Mouse (Mus musculus) intestine, postnatal 0 days (tissue): ENCODE data around the gene Ebf3. TPM values are rescaled to one million over a fixed set of nuclear protein-coding genes. Genes with fewer than 3 reads are reported as not detected.

Experiments used
- ATAC-seq: fragments of 200-750 bp; cut with Nextera tagmentation; 2 replicates; pipeline ENCODE4 v1.8.0; 2017; ENCODE audit warnings: mild to moderate bottlenecking, moderate TSS enrichment, moderate library complexity
- H3K27ac ChIP-seq: fragments of 300-500 bp; sonication (generic); 2 replicates; pipeline ENCODE4 v1.5.1; 2014; ENCODE audit warnings: mild to moderate bottlenecking, low read depth, low read length, moderate library complexity
- H3K27me3 ChIP-seq: fragments of 300-500 bp; sonication (generic); replicated peaks from 2 replicates; pipeline ENCODE4 v1.6.1; 2014; ENCODE audit warnings: low read length, mixed read lengths; ENCODE audit not compliant: control insufficient read depth, insufficient read depth
- H3K36me3 ChIP-seq: fragments of 300-500 bp; sonication (generic); 2 replicates; pipeline ENCODE4 v1.6.1; 2014; ENCODE audit warnings: mild to moderate bottlenecking, moderate library complexity; ENCODE audit not compliant: control insufficient read depth, insufficient read depth
- H3K4me1 ChIP-seq: fragments of 300-500 bp; sonication (generic); replicated peaks from 2 replicates; pipeline ENCODE4 v1.6.1; 2014; ENCODE audit warnings: antibody characterized with exemption, low read length, mixed read lengths; ENCODE audit not compliant: control insufficient read depth, insufficient read depth
- H3K4me2 ChIP-seq: fragments of 300-500 bp; sonication (generic); replicated peaks from 2 replicates; pipeline ENCODE4 v1.6.1; 2014; ENCODE audit warnings: low read depth, mild to moderate bottlenecking, moderate library complexity
- H3K4me3 ChIP-seq: fragments of 300-500 bp; sonication (generic); 2 replicates; pipeline ENCODE4 v1.5.1; 2014; ENCODE audit warnings: low read depth, low read length
- H3K9ac ChIP-seq: fragments of 300-500 bp; sonication (generic); 2 replicates; pipeline ENCODE4 v1.6.1; 2014; ENCODE audit warnings: mild to moderate bottlenecking, low read depth, low read length
- H3K9me3 ChIP-seq: fragments of 300-500 bp; sonication (generic); 2 replicates; pipeline ENCODE4 v1.6.1; 2016; ENCODE audit warnings: mixed run types; ENCODE audit not compliant: control insufficient read depth
- CTCF ChIP-seq: sonication (generic); IDR thresholded peaks from 2 replicates; pipeline ENCODE4 v1.5.1; 2016; ENCODE audit warnings: low read depth, mild to moderate bottlenecking, control low read depth, antibody characterized with exemption, moderate library complexity
- WGBS: fragments of 180-500 bp; shearing (Covaris S2); extraction: QIAGEN DNeasy Blood & Tissue Kit; methylation state at CpG from one replicate; pipeline ENCODE4 v1.1.7; 2014; 5-methylcytosine and 5-hydroxymethylcytosine counted together
- polyA plus RNA-seq: library from polyadenylated mRNA; unstranded; fragments of >200 nt; fragmentation: Nextera tagmentation; extraction: Ambion mirVana; gene quantifications from 2 replicates; pipeline ENCODE4 v1.2.1, GENCODE M21; 2015

The Ebf3 gene
- polyA plus RNA-seq, 1 experiment from 2014 or later = 0.31 TPM

DNA sequence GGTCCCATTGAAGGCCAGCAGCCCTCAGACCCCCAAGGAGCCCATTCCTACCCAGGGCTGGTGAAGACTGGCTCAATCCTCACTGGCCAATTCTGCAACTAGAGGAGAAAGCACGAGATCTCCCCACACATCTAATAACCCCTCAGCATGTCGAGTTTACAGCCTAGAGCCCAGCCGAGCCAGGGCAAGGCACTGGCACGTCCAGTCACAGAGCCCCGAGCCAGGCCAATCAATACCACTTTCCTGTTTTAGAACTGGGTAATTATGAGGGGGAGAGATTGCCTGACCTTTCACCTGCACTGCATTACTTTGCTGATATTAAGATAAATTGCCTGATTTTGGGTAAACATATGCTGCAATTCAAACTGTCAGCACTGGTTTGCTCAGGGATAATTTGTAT, 105.7 kb downstream of the Ebf3 start:
- H3K9ac ChIP-seq = no peak overlapping the region
- 23% methylated on average over 5 of the region's 5 CpGs for WGBS
- no peak for ATAC-seq

DNA sequence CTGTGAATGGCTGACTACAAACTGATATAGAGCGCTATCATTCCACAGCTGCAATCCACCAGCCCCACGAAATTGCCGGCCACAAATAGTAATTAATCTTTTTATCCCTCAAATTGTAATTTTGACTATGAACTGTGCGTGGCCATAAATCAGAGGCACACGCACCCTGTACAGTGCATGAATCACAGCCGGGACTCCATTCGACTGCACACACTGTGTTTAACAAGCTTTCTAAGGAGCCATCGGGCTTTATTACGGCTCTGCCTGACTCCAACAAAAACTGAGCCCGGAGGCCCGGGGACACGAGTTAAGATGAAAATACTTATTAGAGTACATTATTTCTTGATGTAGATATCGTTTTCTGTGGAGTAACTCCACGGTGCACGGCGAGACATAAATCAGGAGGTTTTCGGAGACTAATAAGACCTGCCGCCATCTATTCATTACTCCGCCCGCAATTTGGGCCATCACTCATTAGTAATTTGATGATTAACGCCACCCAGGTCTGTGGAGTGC, 107.4 kb downstream of the Ebf3 start:
- H3K27me3 ChIP-seq = peaks cover 20% of the 10 kb centered on the region
- WGBS = 64% methylated on average over 21 of the region's 21 CpGs
- H3K9me3 ChIP-seq = no peaks in the 10 kb centered on the region
- no peak for ATAC-seq
- no peaks in the 10 kb centered on the region for H3K36me3 ChIP-seq
- H3K9ac ChIP-seq = no peak overlapping the region
- no peak overlapping the region for H3K27ac ChIP-seq
- H3K4me1 ChIP-seq = 0 out of 2 replicates have a peak, but pooled peaks cover 5% of the 10 kb centered on the region
- no peak overlapping the region for H3K4me3 ChIP-seq
- no peak overlapping the region for H3K4me2 ChIP-seq
- no peak for TF ChIP-seq CTCF

More for the DNA sequence above, 105.7 kb downstream of the Ebf3 start:
- TF ChIP-seq CTCF = no peak
- no peaks in the 10 kb centered on the region for H3K9me3 ChIP-seq
- no peak overlapping the region for H3K27ac ChIP-seq
- no peaks in the 10 kb centered on the region for H3K36me3 ChIP-seq
- H3K4me1 ChIP-seq = 0 out of 2 replicates have a peak, but pooled peaks cover 5% of the 10 kb centered on the region
- no peak overlapping the region for H3K4me2 ChIP-seq
- no peak overlapping the region for H3K4me3 ChIP-seq
- H3K27me3 ChIP-seq = peaks cover 27% of the 10 kb centered on the region

DNA sequence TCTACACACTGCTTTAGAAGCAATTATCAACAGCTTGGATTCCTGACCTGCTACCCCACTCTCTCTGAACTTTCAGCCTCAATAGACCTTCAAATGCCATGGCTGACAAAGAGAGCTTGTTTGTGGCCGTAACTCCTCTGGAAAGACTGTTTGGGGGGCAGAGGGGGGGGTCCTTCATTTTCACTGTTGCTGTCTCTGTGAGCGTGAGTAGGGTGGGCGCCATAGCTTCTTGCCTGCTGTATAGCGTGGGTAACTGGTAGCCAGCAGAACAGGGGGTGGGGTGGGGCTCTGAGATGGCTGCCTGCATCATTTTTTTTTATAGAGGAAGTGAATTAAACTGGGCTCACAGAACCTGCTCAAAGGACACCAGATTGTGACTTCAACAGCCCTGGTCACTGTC, 114.7 kb downstream of the Ebf3 start:
- Histone ChIP-seq H3K27ac (no peak overlapping the region), H3K4me3 (no peak overlapping the region), H3K4me2 (no peak overlapping the region), H3K36me3 (no peaks in the 10 kb centered on the region), H3K9me3 (no peaks in the 10 kb centered on the region), H3K27me3 (0 out of 2 replicates have a peak, but pooled peaks cover 3% of the 10 kb centered on the region), H3K9ac (no peak overlapping the region), H3K4me1 (no peaks in the 10 kb centered on the region)
- ATAC-seq = no peak
- WGBS = 85% methylated on average over 4 of the region's 4 CpGs
- no peak for TF ChIP-seq CTCF

DNA sequence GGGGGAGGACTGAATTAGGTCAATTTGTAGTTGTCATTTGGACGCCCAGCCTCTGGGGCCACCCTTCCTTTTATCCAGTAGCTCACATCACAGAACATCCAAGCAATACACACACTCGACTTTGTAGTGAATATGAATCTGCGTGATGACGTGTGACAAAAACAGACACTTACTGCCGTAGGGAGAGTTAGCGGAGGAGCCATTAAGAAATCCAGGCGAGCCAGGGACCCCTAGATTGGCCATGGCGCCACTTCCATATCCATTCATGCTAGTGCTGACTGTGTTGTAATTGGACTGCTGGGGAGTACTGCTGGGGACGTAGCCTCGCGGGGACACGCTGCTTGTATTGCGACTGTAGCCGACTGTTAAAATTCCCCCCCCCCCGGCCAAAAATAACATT, 115.3 kb downstream of the Ebf3 start:
- TF ChIP-seq CTCF = no peak
- WGBS = 95% methylated on average over 15 of the region's 15 CpGs
- ATAC-seq = no peak
- Histone ChIP-seq H3K27ac (no peak overlapping the region), H3K4me1 (no peaks in the 10 kb centered on the region), H3K9ac (no peak overlapping the region), H3K4me3 (no peak overlapping the region), H3K36me3 (no peaks in the 10 kb centered on the region), H3K9me3 (no peaks in the 10 kb centered on the region), H3K4me2 (no peak overlapping the region), H3K27me3 (0 out of 2 replicates have a peak, but pooled peaks cover 3% of the 10 kb centered on the region)

DNA sequence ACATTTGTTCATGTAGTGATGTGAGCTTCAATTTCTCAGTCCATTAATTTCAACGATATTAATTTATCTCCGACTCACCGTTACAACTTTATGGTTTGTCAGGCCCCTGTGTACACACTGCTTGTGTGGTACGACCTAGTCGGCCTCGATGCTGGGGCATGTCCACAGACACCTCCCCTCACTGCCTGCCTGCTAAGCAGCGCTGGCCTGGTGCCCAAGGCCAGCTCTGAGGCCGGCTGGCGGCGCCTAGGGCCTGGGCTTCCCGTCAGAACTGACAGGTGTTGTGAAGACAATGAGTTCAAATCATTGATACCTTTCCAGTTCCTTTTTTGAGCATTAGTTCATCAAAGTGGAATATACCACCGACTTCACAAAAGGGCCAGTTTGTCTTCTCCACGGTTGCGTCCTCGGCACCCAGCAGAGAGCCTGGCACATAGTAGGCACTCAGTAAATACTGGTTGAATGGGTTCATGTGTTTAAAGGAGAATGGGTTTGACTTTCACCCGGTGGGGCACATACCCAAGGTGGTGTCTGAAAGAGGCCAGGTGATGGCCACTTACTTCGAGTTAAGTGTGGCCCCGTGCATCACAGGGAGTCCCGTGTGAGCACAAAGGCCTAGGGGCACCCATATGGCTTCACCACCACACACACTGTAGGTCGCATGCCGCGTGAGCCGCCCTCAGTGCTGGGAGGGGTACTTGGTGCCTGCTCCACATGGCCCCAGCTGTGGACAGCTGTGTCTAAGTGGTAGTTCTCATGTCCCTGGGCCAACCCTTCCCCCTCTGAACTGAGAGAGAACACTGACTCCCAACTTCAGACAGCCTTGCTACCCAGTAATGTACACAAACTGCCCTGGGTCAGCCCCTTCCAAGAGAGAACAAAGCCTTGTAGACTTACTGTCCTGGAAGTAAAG, 116.9 kb downstream of the Ebf3 start:
- ATAC-seq = no peak
- no peak for TF ChIP-seq CTCF

DNA sequence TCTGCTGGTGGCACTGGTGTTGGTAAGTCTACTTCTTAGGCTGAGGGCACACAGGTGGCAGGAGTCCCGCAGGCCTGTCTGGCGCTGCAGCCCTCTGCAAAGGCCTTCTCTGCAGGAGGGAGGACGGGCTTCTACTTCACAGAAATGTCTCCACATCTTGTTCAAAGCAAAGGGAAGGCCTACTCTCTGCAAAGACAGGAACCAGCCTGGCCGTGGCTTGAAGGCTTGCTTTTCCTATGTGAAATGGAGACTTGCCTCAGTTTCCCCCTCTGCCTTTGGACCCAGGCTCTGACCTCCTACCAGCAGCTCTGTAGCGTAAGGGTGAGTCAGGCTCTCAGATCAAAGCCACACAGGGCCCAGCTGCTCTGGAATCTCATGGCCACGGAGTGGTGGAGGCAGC, 117.7 kb downstream of the Ebf3 start:
- ATAC-seq = no peak
- no peak overlapping the region for H3K4me3 ChIP-seq
- no peak overlapping the region for H3K27ac ChIP-seq
- no peaks in the 10 kb centered on the region for H3K36me3 ChIP-seq
- H3K4me1 ChIP-seq = 0 out of 2 replicates have a peak, but pooled peaks cover 4% of the 10 kb centered on the region
- H3K9me3 ChIP-seq = no peaks in the 10 kb centered on the region
- H3K4me2 ChIP-seq = no peak overlapping the region
- no peak for TF ChIP-seq CTCF
- 87% methylated on average over 6 of the region's 6 CpGs for WGBS
- H3K27me3 ChIP-seq = 0 out of 2 replicates have a peak, but pooled peaks cover 5% of the 10 kb centered on the region
- H3K9ac ChIP-seq = no peak overlapping the region

More for the DNA sequence above, 116.9 kb downstream of the Ebf3 start:
- no peak overlapping the region for H3K9ac ChIP-seq
- H3K4me1 ChIP-seq = no peaks in the 10 kb centered on the region
- WGBS = 67% methylated on average over 23 of the region's 23 CpGs
- H3K4me2 ChIP-seq = no peak overlapping the region
- 0 out of 2 replicates have a peak, but pooled peaks cover 3% of the 10 kb centered on the region for H3K27me3 ChIP-seq
- H3K27ac ChIP-seq = no peak overlapping the region
- H3K9me3 ChIP-seq = no peaks in the 10 kb centered on the region
- no peaks in the 10 kb centered on the region for H3K36me3 ChIP-seq
- no peak overlapping the region for H3K4me3 ChIP-seq
